Mouse (Mus musculus): ENCODE results near the gene Taf1d. TPM values are rescaled to one million over a fixed set of nuclear protein-coding genes. Genes with fewer than 3 reads are reported as not detected.

Gene Taf1d
- polyA plus RNA-seq (2017; shearing (Covaris generic)), result 10 to 100 TPM; 57.2 to 85.0 TPM

DNA sequence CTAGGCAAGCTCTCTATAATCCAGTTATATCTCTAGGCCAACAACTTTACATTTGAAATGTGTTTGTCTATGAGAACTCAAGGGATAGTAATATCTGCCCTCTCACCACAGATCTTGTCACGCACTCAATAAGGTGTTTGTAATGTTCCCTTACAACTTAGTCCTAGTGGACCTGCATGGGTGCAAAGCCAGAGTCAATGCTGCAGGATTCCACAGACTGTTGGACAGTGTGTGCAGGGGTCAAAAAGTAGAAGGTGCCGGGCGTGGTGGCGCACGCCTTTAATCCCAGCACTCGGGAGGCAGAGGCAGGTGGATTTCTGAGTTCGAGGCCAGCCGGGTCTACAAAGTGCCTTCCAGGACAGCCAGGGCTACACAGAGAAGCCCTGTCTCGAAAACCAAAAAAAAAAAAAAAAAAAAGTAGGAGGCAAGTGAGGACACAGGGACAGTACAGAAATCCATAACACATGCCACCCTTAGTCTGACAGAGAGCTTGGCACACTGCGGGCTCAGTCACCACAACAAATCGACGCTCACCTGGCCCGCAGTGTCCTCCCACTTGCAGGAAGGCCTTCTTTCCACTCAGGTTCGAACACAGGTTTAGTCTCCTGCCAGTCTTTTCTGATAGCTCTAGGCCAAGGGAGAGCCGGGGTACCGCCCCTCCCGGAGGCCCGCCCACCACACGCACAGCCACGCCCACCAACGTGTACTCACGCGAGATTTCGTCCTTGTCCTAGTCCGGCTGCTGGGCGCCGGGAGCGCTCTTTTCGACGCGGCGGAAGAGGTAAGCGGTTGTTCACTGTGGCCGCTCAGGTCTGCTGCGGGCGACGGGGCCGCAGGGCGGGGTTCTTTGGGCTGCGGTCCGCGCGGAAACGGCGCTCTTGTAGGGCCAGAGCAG is at the start of gene Taf1d:
TSS of gene Taf1d (plus strand) at position 712 of the 895 bp plus-strand sequence.

DNA sequence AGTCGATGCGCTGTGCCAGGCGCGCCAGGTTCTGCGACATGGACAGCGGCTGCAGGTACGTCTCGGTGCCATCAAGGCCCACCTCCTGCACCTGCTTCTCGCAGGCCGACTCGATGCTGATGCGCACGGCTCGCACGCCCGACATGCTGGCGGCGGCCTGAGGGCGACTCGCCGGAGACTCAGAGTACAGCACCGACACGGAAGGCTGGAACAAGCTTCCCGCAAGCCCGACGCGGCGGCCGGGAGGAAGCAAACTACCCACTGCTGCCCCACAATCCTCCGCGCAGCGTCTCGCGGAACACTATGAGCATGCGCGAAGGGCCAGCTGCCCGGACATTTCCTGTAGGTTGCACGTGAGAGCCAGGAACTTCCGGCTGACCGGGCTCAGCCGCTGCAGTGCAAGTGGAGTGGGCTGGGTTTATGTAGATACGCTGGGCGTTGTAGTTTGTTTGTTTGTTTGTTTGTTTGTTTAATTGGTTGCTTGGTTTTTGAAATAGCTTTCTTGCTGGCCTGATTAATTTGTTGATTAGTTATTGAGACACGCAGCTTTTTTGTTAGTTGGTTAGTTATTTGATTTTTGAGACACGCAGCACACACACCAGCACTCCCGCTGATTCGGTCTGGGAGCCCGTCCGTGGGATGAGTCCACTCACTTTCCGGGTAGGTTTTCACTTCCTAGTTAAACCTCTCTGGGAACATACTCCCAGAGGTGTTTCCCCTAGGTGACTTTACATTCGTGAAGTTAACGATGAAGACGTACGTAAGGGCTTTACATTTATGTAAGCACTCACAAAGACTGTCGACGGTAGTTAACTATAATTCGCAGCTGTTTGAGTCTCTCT is 26.1 kb upstream of the Taf1d start, which contains the start of gene Med17:
TSS of gene Med17 (minus strand) at position 283 of the 842 bp plus-strand sequence.

DNA sequence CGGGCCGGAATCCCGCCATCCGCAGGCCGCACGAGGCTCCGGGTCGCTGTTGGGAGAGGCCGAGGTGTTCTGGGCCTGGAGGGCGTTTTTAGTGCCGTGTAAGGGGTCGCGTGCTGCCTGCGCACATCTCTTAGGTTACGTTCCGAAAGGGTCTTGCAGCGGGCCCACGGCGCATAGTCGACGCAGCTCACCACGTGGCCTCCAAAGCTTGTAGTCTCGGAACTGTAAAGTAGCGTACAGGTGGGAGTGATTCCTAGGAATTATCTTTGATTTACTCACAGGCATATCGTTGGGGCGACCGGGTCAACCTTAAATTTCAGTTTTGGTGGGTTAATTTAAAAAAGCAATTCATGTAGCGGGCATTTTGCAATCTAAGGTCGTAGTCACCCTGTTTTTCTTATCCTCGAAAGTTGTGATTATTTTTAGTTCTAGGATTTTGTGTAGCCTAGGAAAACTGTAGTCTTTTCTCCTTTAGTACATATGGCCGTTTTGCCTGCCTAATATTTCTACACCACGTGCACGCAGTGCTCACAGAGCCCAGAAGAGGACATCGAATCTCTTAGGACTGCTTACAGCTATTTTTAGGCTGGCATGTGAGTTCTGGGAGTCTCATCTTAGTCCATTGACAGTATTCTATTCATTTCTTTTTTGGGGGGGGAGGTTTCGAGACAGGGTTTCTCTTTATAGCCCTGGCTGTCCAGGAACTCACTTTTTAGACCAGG is 545 bp downstream of the Taf1d start, which contains the start of gene 4931406C07Rik:
TSS of gene 4931406C07Rik (minus strand) at position 51 of the 722 bp plus-strand sequence.

DNA sequence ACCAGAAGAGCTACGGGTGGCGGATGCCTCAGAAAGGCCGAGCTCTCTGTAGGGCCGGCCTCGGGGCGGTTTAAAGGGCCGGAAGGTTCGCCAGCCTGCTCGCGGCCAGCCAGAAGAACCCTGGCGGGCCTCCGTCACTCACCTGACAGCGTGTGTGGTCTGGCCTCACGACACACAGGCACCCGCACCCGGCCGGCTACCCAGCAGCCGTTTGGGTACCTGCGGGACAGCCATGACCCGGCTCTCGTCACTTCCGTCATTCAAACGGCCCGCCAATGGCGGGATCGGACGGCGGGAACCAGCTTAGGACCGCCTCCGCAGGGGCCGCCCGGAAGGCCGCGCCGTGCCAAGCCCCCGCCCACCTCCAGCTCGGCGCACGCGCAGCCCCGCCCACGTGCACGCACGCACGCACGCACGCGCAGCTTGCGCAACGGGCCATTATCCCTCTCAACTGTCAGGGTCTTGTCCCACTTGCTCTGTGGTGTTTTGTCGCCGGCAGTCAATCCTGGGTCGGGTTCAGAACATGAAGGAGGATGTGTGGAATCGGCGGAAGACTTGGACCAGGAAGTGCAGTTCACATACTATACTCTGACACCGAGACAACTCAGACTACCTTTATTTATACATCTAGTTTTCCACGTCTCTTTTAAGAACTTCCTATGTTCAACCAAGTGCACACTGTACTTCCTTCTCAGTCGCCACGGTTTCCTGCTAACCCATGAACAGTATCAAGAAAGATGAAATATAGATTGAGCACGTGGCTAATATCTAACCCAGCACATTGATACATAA is 51.7 kb downstream of the Taf1d start, which contains the start of gene Cep295:
TSS of gene Cep295 (minus strand) at position 305 of the 792 bp plus-strand sequence.

Other genes starting within 250 kb of the Taf1d start
- not detected for gene Hephl1, start 194.1 kb upstream of the Taf1d start, polyA plus RNA-seq (2017; shearing (Covaris generic))
- gene Vstm5, start 67.2 kb upstream of the Taf1d start, polyA plus RNA-seq (2017; shearing (Covaris generic)), result under 1 TPM in 1 of 2 experiments, not detected in 1; 0.34 TPM
- gene Med17, start 26.3 kb upstream of the Taf1d start, polyA plus RNA-seq (2017; shearing (Covaris generic)), result 10 to 100 TPM; 53.2 to 65.5 TPM
- 1 to 10 TPM in 1 of 2 experiments, under 1 TPM in 1; 0.83 to 4.0 TPM for gene 4931406C07Rik, start 234 bp downstream of the Taf1d start, polyA plus RNA-seq (2017; shearing (Covaris generic))
- gene Cep295, start 51.6 kb downstream of the Taf1d start, polyA plus RNA-seq (2017; shearing (Covaris generic)), result 10 to 100 TPM; 19.4 to 22.9 TPM
- gene Smco4, start 187.2 kb downstream of the Taf1d start, polyA plus RNA-seq (2017; shearing (Covaris generic)), result 10 to 100 TPM; 66.3 to 84.8 TPM